Mouse (Mus musculus): Measurements from ENCODE around the gene Alpk1. TPM values are rescaled to one million over a fixed set of nuclear protein-coding genes. Genes with fewer than 3 reads are reported as not detected.
"Not testable (repeated sequence)": the region's sequence is repeated elsewhere in the genome, so short reads cannot be mapped to it uniquely, and the experiment has no call there.

The Alpk1 gene
- polyA plus RNA-seq, 1 experiment, result 3.1 TPM

DNA sequence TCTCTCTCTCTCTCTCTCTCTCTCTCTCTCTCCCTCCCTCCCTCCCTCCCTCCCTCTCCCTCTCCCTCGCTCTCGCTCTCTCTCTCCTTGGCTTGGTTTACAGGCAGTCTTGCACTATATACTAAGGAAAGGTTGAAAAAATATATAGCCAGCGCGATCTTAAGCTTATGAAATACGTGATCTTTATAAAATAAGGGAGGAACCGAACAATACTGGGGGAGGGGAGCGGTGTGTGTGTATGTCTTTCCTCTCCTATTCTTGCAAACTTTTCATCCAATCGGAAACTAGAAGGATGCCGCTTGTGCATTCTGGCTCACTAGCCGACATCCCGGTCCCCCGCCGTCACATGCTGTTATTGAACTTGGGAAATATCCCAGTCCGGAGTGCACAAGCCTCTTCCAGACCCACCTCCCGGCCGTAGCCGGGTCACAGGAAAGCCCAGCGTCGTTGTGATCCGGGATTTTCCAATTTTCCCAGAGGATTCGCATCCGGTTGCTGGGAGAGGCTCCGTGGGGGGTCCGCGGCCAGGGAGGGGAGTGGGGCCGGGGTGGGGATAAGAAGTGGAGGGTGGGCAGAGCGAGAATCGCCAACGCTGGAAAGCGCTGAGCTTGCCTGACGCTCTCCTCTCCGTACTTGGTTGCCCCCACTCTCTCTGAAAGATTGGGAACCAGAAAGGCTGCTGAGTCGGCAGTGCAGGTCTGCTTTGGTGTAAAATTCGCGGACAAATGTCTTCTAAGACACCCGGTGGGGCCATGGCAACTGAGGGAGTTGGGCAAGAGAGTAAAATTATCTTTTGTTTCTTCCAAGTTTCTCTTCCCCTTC lies 10.1 kb upstream of the Alpk1 start:
- no peak for DNase-seq (ENCODE audit: low read depth)

GRCm38 (mm10) chr3:127789500-127790191 lies 9.3 kb upstream of the Alpk1 start, which contains the start of gene Tifa:
TSS of gene Tifa (plus strand) at chr3:127789805.
- no peak for DNase-seq (ENCODE audit: low read depth)

- no peak for DNase-seq (ENCODE audit: low read depth)
Measured at GRCm38 (mm10) chr3:127788919-127789318, 8.6 kb upstream of the Alpk1 start.

GRCm38 (mm10) chr3:127788038-127788437 lies 7.7 kb upstream of the Alpk1 start:
- DNase-seq (ENCODE audit: low read depth), result no peak

DNA sequence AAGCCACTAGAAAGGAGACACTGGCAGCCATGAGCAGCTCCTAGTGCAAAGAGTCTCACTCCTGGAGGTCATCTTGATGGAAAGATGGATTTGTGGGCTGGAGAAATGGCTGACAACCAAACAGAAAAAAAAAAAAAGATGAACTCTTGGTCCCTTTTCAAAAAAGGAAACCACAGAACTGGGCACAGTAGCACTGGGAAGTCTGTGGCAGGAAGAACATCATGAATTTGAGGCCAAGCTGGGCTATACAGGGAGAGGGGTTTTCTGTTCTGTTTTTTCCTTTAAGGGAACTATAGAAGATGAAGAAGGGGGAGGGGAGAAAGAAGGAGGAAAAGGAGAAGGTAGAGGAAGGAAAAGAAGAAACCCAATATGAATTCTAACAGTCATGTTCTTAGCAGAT lies 6.7 kb upstream of the Alpk1 start:
- DNase-seq (ENCODE audit: low read depth), result no peak

- DNase-seq (ENCODE audit: low read depth), result not testable (repeated sequence)
Measured at GRCm38 (mm10) chr3:127783680-127784079, 3.4 kb upstream of the Alpk1 start.

DNA sequence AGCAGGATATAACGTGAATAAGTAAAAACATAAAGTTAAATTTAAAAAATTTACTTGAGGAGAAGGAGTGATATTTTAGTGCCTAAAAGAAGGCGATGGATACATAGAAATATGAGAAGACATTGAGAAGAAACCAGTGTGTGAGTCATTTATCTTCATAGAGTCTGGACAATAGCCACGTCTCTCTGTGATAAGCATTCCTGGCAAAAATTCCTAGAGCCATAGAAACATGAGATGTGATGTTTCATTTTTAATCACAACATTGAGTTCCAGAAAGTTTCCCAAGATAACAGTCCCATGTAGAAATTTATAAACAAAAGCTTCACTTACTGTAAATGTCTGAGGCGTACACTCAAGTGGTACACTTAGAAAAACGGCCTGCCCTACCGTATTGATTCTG lies 2.6 kb upstream of the Alpk1 start:
- no peak for DNase-seq (ENCODE audit: low read depth)

- peak; percentile 90 for DNase-seq (ENCODE audit: low read depth)
Measured at GRCm38 (mm10) chr3:127780921-127781320, 594 bp upstream of the Alpk1 start.

GRCm38 (mm10) chr3:127769146-127769545 lies 11.2 kb downstream of the Alpk1 start:
- DNase-seq (ENCODE audit: low read depth), result no peak

DNA sequence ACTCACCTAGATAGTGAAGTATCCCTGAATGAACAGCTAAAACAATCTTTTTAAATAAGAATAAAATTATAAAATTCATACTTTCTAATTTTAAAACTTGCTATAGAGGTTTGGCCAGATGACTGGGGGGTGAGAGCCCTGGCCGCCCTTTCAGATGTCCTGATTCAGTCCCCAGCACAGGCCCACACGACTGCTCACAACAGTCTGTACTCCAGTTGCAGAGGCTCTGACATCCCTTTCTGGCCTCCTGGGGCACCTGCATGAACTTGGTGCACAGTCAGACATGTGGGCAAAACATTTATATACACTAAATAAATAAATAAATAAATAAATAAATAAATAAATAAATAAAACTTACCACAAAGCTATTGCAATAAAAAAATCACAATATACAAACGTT lies 14.4 kb downstream of the Alpk1 start:
- DNase-seq (ENCODE audit: low read depth), result no peak

GRCm38 (mm10) chr3:127764541-127764940 lies 15.8 kb downstream of the Alpk1 start:
- no peak for DNase-seq (ENCODE audit: low read depth)

DNA sequence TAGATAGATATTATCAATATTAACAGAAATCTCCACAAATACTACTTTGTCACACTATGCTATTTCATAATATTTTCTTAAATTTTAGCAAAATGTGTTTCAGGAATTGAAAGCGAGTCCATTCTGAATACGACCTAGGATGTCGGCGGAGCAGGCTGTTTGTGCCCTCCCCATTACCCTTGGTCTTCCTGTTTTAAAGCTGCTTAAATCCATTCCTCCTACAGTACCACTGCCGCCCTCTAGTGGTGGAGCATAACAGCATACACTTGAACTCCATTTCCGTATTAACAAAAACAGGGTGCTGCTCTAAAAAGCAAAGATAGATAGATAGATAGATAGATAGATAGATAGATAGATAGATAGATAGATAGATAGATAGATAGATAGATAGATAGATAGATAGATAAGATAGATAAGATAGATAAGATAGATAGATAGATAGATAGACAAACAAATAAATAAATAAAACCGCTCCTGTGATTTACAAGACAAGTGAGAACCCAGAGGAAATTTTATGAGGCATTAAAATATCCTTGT lies 17.2 kb downstream of the Alpk1 start:
- DNase-seq (ENCODE audit: low read depth), result no peak

DNA sequence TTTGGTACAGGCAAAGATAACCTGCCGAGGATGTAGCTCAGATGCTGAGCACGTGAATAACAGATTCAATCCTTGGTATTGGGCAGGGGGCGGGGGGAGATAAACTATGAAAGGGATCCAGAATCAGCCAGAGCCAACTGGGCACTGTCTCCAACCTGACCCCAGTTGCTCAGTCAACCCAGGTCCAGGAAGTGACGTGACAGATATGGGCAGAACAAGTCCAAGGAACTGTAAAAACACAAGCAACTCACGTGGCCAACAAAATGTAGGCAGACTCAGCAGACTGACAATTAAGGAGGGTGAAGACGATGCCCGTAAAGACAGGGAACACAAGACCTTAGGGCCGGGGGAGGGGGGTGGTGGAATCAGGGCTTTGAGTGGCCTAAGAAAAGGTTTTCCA lies 17.9 kb downstream of the Alpk1 start:
- no peak for DNase-seq (ENCODE audit: low read depth)

GRCm38 (mm10) chr3:127759212-127759611 lies 21.1 kb downstream of the Alpk1 start:
- no peak for DNase-seq (ENCODE audit: low read depth)

DNA sequence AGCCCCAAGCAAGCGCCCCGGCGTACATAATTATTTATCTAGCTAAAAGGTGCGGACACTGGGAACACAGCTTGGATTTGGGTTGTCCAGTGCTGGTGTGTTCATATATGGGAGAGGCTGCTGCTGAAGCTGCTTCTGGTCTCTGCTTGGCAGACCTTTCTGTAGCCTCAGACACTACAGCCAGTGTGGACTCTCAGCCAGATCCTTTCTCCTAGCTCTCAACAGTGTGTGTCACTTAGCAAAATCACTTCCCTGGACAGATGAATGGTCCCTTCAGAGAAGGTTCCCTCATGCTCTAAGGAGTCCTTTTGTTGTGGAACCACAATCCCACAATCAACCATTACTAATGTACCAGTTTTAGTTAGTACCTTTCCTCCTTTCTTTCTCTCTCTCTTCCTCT lies 21.5 kb downstream of the Alpk1 start:
- DNase-seq (ENCODE audit: low read depth), result no peak

GRCm38 (mm10) chr3:127757886-127758301 lies 22.4 kb downstream of the Alpk1 start:
- DNase-seq (ENCODE audit: low read depth), result no peak

- no peak for DNase-seq (ENCODE audit: low read depth)
Measured at GRCm38 (mm10) chr3:127756458-127756857, 23.9 kb downstream of the Alpk1 start.

- no peak for DNase-seq (ENCODE audit: low read depth)
Measured at GRCm38 (mm10) chr3:127749981-127750562, 30.3 kb downstream of the Alpk1 start.

- no peak for DNase-seq (ENCODE audit: low read depth)
Measured at GRCm38 (mm10) chr3:127749266-127749665, 31.1 kb downstream of the Alpk1 start.

DNA sequence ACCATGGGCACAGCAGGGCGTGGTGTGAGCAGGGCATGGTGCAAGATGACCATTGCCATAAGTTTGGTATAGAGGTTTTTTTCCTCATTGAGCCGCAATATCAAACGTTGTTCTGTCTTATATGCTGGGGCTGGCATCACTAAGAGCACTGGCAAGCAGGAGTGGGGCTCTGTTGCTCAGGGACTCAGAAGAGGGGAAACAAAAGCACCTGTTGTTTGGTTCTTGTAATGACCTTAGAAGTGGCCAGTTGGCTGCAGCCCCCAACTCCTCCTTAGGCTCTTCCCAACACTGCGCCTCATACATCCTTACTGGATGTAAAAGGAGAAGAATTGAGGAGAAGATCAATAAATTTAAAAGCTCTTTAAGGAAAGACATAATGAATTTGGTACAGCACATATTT lies 31.7 kb downstream of the Alpk1 start:
- DNase-seq (ENCODE audit: low read depth), result no peak

- DNase-seq (ENCODE audit: low read depth), result no peak
Measured at GRCm38 (mm10) chr3:127745911-127746640, 34.3 kb downstream of the Alpk1 start.

- DNase-seq (ENCODE audit: low read depth), result no peak
Measured at GRCm38 (mm10) chr3:127745504-127745903, 34.8 kb downstream of the Alpk1 start.
